Mouse (Mus musculus): ENCODE measurements at regions not wholly inside any gene's neighbourhood (a gene's known extent, or its start where the extent isn't known, plus 50 kb on each side); places are given as distances from the start of the nearest gene placed in this dataset.

GRCm38 (mm10) chr2:123458034-123458677 is 631.6 kb upstream of the Sema6d start:
- Histone ChIP-seq H3K4me3 (replicated peaks) (no peak overlapping the region), H3K9me3 (no peaks in the 10 kb centered on the region), H3K27me3 (replicated peaks) (no peaks in the 10 kb centered on the region), H3K36me3 (replicated peaks; ENCODE audit: low read length) (no peaks in the 10 kb centered on the region), H3K4me1 (no peaks in the 10 kb centered on the region)
- TF ChIP-seq GATA1 (IDR thresholded peaks at IDR 0.05; ENCODE audit: borderline replicate concordance, low read length), result no peak
- TF ChIP-seq FLI1 (IDR thresholded peaks at IDR 0.05; ENCODE audit: low read length), result no peak

DNA sequence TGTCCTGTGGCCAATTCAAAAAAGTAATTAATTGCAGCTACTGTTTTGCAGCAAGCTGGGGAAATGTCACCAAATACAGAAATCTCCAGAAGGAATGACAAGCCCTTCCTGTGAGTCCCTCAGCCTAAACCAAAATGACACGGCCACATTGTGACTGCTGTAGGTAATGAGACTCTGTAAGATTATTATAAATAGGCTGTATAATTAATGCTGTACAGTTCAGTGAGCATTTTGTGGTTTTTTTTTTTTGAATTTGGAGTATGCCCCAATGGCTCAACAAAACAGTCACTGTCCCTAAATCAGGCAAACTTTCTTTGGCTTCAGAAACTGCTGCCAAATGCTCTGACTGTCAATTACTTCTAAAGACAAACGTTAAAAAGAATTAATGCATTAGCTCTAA is 615.9 kb upstream of the Sema6d start:
- Histone ChIP-seq H3K36me3 (replicated peaks; ENCODE audit: low read length) (no peaks in the 10 kb centered on the region), H3K4me3 (replicated peaks) (no peak overlapping the region), H3K27me3 (replicated peaks) (no peaks in the 10 kb centered on the region), H3K4me1 (no peaks in the 10 kb centered on the region), H3K9me3 (no peaks in the 10 kb centered on the region)
- TF ChIP-seq GATA1 (IDR thresholded peaks at IDR 0.05; ENCODE audit: borderline replicate concordance, low read length) (no peak), FLI1 (IDR thresholded peaks at IDR 0.05; ENCODE audit: low read length) (no peak)

DNA sequence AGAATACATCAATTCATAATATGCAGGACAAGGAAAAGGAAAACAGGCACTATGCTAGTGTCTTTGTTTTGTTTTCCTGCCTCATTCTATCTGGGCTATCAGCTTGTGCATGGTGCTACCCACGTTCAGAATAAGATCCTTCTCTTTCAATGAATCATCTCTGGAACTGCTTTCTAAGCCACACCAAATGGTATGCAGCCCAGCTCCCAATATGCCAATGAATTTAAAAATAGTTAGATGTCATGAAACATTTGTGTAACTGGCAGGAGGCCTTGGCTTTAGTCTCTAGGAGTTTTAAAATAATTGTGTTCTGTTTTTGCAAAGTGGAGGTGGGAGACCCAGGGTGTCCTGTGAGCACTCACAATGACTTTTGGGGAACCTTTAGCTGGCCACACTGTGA is 603.1 kb upstream of the Sema6d start:
- H3K4me1 ChIP-seq, result no peaks in the 10 kb centered on the region
- no peaks in the 10 kb centered on the region for H3K36me3 ChIP-seq (replicated peaks; ENCODE audit: low read length)
- no peak for TF ChIP-seq FLI1 (IDR thresholded peaks at IDR 0.05; ENCODE audit: low read length)

DNA sequence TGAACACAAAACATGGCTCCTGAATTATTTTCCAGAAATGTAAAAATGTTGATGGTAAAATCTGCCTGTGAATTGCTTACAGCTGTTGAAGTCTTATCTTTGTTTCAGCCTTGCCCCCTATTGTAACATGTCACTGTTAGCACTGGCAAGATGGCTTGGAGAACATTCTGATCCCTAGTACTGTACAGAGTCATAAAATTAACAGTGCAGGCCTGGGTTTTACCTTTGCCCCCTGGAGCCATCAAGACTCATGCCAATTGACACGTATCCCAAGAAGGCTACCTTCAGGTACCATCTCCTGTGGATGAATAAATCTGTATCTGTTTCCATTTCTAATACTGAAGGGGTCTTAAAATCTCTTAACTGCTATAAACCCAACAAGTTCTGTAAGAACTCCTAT is 583.6 kb upstream of the Sema6d start:
- TF ChIP-seq GATA1 (IDR thresholded peaks at IDR 0.05; ENCODE audit: borderline replicate concordance, low read length), result no peak
- no peak for TF ChIP-seq FLI1 (IDR thresholded peaks at IDR 0.05; ENCODE audit: low read length)
- H3K36me3 ChIP-seq (replicated peaks; ENCODE audit: low read length), result no peaks in the 10 kb centered on the region
- no peaks in the 10 kb centered on the region for H3K27me3 ChIP-seq (replicated peaks)
- no peaks in the 10 kb centered on the region for H3K9me3 ChIP-seq
- H3K4me3 ChIP-seq (replicated peaks), result no peak overlapping the region
- H3K4me1 ChIP-seq, result no peaks in the 10 kb centered on the region

More for the DNA sequence above, 603.1 kb upstream of the Sema6d start:
- no peak overlapping the region for H3K4me3 ChIP-seq (replicated peaks)
- H3K9me3 ChIP-seq, result no peaks in the 10 kb centered on the region
- H3K27me3 ChIP-seq (replicated peaks), result no peaks in the 10 kb centered on the region

DNA sequence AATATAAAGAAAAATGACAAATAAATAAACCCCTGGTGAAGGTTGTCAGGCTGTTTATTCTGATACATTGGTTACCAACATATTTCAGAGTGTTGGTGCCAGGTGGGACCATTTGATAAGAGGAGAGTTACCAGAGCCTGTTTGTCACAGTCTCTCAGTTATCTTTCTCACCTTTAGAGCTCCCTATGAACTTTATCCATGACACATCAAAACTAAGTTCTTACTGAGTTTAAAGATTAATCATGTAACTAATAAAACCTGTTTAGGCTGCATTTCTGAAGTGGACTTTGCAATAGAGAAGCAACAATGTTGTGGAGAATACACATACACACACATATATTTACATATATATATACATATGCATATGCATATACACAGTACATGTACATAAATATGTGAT is 582.7 kb upstream of the Sema6d start:
- Histone ChIP-seq H3K4me1 (no peaks in the 10 kb centered on the region), H3K27me3 (replicated peaks) (no peaks in the 10 kb centered on the region)
- no peak for TF ChIP-seq FLI1 (IDR thresholded peaks at IDR 0.05; ENCODE audit: low read length)
- no peak for TF ChIP-seq GATA1 (IDR thresholded peaks at IDR 0.05; ENCODE audit: borderline replicate concordance, low read length)

DNA sequence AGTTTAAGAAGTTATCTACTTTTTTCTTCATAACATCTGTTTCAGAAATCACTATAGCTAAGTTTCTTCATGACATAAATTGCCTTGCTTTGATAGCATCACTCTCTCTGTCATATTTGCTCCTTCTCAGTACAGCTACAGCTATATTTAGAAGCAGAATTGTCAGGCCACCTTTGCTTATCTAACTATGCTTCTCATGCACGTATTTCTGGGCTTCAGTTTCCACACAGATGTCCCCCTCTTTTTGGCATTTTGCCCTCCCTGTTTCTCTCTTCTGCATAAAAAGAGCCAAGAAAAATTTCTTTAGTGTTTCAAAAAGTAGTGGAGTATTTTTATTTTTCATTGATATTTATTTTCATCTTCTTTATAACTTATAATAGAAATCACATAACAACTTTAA is 560.9 kb upstream of the Sema6d start:
- no peaks in the 10 kb centered on the region for H3K4me1 ChIP-seq
- no peaks in the 10 kb centered on the region for H3K27me3 ChIP-seq (replicated peaks)
- 0 out of 2 replicates have a peak, but pooled peaks cover 6% of the 10 kb centered on the region for H3K9me3 ChIP-seq
- TF ChIP-seq FLI1 (IDR thresholded peaks at IDR 0.05; ENCODE audit: low read length) (no peak), GATA1 (IDR thresholded peaks at IDR 0.05; ENCODE audit: borderline replicate concordance, low read length) (no peak)
- H3K36me3 ChIP-seq (replicated peaks; ENCODE audit: low read length), result no peaks in the 10 kb centered on the region
- no peak overlapping the region for H3K4me3 ChIP-seq (replicated peaks)

More for the DNA sequence above, 582.7 kb upstream of the Sema6d start:
- Histone ChIP-seq H3K9me3 (no peaks in the 10 kb centered on the region), H3K4me3 (replicated peaks) (no peak overlapping the region), H3K36me3 (replicated peaks; ENCODE audit: low read length) (no peaks in the 10 kb centered on the region)

GRCm38 (mm10) chr2:123532946-123533791 is 556.6 kb upstream of the Sema6d start:
- H3K36me3 ChIP-seq (replicated peaks; ENCODE audit: low read length), result no peaks in the 10 kb centered on the region
- no peak overlapping the region for H3K4me3 ChIP-seq (replicated peaks)
- H3K27me3 ChIP-seq (replicated peaks), result no peaks in the 10 kb centered on the region
- 0 out of 2 replicates have a peak, but pooled peaks cover 3% of the 10 kb centered on the region for H3K9me3 ChIP-seq
- TF ChIP-seq GATA1 (IDR thresholded peaks at IDR 0.05; ENCODE audit: borderline replicate concordance, low read length), result no peak
- no peak for TF ChIP-seq FLI1 (IDR thresholded peaks at IDR 0.05; ENCODE audit: low read length)
- no peaks in the 10 kb centered on the region for H3K4me1 ChIP-seq

DNA sequence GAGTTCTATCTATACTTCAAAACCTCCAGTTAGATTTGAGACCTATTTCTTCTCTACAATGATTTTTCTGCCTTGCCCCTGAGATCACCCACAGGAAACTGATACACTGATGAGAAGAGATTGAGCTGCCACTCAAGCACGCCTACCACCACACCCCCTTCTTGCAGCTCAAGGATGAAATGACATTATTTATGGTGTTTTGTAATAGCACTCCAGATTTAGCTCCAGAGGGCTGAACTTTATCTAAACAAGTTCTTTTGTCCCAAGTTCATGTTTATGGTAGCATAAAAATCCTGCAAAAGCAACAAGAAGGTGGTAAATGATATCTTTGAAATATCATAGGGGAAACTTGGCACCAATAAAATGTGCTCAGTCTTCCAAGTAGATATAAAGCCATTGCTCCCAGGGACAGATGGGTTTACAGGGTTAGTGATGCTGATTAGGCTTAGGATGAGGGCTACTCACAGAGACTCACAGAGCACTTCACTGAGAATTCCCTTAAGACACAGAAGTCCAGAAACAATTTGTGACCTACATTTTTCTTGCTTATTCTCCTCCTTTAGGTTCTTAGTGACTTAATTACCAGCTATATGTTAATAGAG is 538.4 kb upstream of the Sema6d start:
- Histone ChIP-seq H3K9me3 (no peaks in the 10 kb centered on the region), H3K4me3 (replicated peaks) (no peak overlapping the region), H3K4me1 (no peaks in the 10 kb centered on the region), H3K27me3 (replicated peaks) (no peaks in the 10 kb centered on the region), H3K36me3 (replicated peaks; ENCODE audit: low read length) (no peaks in the 10 kb centered on the region)
- TF ChIP-seq FLI1 (IDR thresholded peaks at IDR 0.05; ENCODE audit: low read length) (no peak), GATA1 (IDR thresholded peaks at IDR 0.05; ENCODE audit: borderline replicate concordance, low read length) (no peak)

- no peaks in the 10 kb centered on the region for H3K9me3 ChIP-seq
- TF ChIP-seq GATA1 (IDR thresholded peaks at IDR 0.05; ENCODE audit: borderline replicate concordance, low read length), result no peak
- no peak for TF ChIP-seq FLI1 (IDR thresholded peaks at IDR 0.05; ENCODE audit: low read length)
- H3K4me3 ChIP-seq (replicated peaks), result no peak overlapping the region
Measured at GRCm38 (mm10) chr2:123558123-123558650, 531.6 kb upstream of the Sema6d start.

More at GRCm38 (mm10) chr2:123558123-123558650, 531.6 kb upstream of the Sema6d start:
- Histone ChIP-seq H3K27me3 (replicated peaks) (no peaks in the 10 kb centered on the region), H3K4me1 (no peaks in the 10 kb centered on the region), H3K36me3 (replicated peaks; ENCODE audit: low read length) (no peaks in the 10 kb centered on the region)
